Mouse (Mus musculus) cerebral cortex, adult 2 months (tissue): ENCODE results near the gene Nop9.

Source experiments
- WGBS: fragments of 180-500 bp; shearing (Covaris S2); methylation state at CpG from one replicate; pipeline ENCODE4 v1.1.7; 2018; 5-methylcytosine and 5-hydroxymethylcytosine counted together

The Nop9 gene

DNA sequence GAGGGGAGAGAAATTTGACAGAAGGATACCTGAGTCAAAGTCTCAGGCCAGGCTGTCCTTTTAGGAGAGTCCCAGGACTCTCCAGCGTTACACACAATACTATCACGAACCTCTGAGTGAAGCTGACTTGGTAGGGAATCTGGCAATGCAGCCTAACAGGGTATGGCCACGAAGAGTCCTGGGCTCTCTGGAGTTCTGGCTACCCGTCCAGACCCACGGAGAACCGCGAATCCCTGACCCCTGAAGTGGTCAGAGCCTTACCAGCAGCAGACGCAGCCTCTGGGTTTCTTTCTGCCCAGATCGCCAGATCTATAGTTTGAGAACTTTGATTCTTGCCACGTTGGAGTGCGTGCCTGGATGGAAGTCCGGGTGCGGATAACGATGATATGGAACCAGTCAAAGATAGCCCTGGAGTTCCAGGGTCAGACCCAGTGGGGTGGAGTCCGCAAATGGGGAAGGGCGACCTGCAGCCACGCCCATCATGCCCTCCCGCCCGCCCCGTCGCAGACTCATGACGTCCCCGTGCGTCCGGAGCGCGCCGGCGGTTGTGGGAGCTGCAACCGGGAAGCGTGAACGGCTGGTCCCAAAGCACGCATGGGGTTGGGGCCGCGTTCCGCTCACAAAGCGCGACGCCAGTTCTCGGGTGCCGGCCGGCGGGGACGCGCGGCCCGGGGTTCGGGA, at the start of gene Nop9, which contains the start of gene Dhrs1:
Nop9 (plus strand) TSS at position 514 of the 681 bp plus-strand sequence.
Dhrs1 (minus strand) TSS at position 511 of the 681 bp plus-strand sequence.
- WGBS: under 1% methylated on average over 47 of the region's 48 CpGs

GRCm38 (mm10) chr14:55697226-55697625, 48.3 kb upstream of the Nop9 start:
- WGBS: 74% methylated on average over 4 of the region's 4 CpGs

GRCm38 (mm10) chr14:55701131-55701530, 44.4 kb upstream of the Nop9 start:
- WGBS: 77% methylated on average over 9 of the region's 9 CpGs

DNA sequence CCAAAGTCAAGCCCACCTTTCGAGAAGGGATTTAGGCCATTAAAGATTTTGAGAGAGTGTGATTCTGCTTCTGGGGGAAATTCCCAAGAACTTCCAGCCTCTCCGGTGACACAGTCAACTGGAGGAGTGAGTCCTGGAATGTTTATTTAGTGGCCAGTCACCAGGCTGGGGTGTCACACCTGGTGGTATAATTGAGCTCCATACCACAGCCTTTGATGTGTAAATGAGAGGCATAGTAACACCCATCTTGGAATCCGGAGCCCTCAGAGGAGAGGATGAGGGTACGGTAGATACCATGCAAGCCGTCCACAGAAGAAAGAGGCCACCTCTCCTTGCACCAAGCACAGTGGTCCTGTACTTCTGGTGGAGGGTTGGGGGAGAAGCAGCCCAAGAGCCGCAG, 42.7 kb upstream of the Nop9 start:
- 80% methylated on average over 6 of the region's 6 CpGs for WGBS

- 92% methylated on average over 8 of the region's 8 CpGs for WGBS
Observed at GRCm38 (mm10) chr14:55706051-55706600, 39.4 kb upstream of the Nop9 start.

- 88% methylated on average over 5 of the region's 5 CpGs for WGBS
Observed at GRCm38 (mm10) chr14:55707397-55707796, 38.1 kb upstream of the Nop9 start.

GRCm38 (mm10) chr14:55709509-55709908, 36.0 kb upstream of the Nop9 start:
- 94% methylated on average over 4 of the region's 4 CpGs for WGBS

DNA sequence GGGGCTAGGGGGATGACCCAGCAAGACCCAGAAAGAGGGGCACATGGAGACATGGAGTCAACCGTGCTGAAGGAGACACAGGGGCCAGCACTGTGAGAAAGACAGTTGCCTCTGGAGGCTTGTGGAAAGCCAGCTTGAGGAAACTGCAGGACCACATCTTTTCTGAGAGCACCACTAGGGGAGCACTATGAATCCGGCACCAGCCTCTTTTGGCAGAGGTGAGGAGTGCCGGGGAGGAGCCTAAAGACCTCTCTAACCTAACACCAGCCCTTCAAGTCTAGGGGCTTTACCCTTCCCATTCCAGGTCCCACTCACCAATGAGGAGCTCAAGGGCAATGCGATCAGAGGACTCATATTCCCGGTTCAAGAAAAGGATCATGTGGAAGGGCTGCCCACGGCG, 33.7 kb upstream of the Nop9 start:
- 90% methylated on average over 7 of the region's 7 CpGs for WGBS

DNA sequence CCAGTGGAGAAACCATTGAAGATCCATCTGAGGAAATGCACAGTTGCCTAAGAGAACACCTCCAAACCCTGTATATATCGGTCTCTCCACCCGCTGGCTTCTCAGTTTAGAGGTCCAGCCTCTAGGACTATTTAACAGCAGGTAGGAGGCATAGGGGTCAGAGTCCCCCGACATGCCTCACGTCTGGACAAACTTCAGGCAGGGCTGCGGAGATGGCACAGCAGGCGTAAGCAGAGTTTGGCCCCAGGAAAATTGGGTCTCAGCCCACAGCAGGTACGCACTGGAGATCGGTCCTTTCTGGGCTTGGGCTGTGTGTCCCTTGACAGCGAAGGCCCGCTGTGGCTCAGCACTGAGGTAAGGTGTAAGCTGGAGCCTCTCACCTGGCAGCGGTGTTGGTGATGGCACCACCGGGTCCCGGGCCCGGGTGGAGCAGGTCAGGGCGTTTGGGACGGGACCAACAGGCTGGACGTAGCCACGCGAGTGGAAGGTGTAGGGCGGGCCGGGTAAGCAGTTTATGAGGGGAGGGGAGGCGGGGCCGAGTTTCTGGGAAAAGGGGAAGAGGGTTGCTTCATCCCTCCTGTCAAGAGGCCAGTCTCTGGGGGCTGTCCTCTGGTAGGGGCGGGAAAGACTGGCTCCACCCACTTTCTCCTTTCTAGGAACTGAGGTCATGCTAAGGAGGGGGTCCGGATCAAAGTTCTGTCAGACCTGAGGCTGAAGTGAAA, 32.3 kb upstream of the Nop9 start:
- 25% methylated on average over 25 of the region's 25 CpGs for WGBS

GRCm38 (mm10) chr14:55713729-55714122, 31.8 kb upstream of the Nop9 start, which contains the start of gene Tgm1:
TSS of gene Tgm1 (minus strand) at chr14:55713926.
- WGBS: 48% methylated on average over 4 of the region's 4 CpGs

DNA sequence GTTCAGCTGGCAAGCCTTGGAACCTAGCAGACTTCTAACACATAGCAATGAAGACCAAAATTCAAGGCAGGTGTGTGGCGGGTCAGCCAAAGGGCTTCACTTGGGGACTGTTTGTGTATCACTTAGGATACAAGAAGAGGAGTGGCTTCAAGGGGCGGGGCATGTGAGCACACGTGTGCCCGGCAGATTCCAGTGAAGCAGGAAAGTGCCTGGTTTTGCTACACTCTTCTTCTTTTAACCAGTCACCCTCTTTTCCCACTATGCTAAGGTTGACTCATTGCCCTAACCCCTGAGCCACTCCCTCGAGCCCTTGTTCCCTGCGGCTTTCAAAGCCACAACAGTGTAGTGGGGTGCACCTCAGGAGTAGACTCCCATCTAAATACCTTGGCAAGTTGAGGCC, 30.6 kb upstream of the Nop9 start:
- WGBS: 51% methylated on average over 6 of the region's 6 CpGs

- WGBS: 97% methylated on average over 6 of the region's 6 CpGs
Observed at GRCm38 (mm10) chr14:55716271-55716670, 29.2 kb upstream of the Nop9 start.

- 81% methylated on average over 8 of the region's 8 CpGs for WGBS
Observed at GRCm38 (mm10) chr14:55716884-55717283, 28.6 kb upstream of the Nop9 start.

- 78% methylated on average over 6 of the region's 6 CpGs for WGBS
Observed at GRCm38 (mm10) chr14:55719737-55720136, 25.8 kb upstream of the Nop9 start.

GRCm38 (mm10) chr14:55720666-55721065, 24.8 kb upstream of the Nop9 start:
- WGBS: 91% methylated on average over 12 of the region's 12 CpGs

- WGBS: 78% methylated on average over 6 of the region's 6 CpGs
Observed at GRCm38 (mm10) chr14:55721076-55721475, 24.4 kb upstream of the Nop9 start.

- WGBS: under 1% methylated on average over 50 of the region's 50 CpGs
Observed at GRCm38 (mm10) chr14:55721700-55722437, 23.6 kb upstream of the Nop9 start, which contains the start of gene Rabggta. TSS of gene Rabggta (minus strand) at chr14:55722263.

GRCm38 (mm10) chr14:55722438-55722945, 23.0 kb upstream of the Nop9 start:
- 32% methylated on average over 8 of the region's 8 CpGs for WGBS

DNA sequence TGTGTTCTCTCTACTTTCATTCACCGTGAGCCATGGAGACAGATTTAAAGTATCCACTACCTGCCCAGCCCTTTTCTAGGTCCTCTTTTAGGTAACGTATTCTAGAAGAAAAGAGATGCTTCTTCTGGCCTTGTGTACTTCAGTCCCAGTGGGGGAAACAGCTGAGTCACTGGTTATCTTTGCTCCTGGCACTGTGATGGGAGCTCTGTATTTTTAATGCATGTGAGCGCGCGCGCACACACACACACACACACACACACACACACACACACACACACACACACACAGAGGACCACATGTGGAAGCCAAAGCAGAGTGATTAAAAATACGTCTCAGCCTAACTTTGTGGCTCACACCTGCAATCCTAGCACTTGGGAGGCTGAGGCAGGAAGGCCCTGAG, 22.1 kb upstream of the Nop9 start:
- WGBS: 77% methylated on average over 7 of the region's 7 CpGs

DNA sequence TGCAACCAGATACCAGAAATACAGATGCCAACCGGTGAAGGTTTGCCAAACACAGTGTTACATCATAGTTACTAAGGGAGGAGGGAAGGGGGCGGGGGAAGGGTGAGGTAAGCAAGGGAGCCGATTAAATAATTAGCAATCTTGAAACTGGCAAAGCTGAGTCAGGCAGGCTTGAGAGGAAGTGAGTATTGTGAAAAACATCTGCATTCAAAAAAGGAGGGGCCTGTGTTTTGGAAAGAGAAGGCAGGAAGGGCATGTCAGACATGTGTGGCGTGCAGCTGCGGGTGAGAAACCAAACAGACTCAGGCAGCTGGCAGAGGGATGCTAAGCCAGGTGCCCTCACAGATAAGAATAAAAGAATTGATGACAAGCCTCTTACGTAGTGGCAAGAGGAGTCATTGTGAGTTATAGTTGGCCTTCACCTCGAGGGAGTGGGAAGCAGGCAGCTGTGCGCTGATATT, 21.1 kb upstream of the Nop9 start:
- 55% methylated on average over 8 of the region's 8 CpGs for WGBS

DNA sequence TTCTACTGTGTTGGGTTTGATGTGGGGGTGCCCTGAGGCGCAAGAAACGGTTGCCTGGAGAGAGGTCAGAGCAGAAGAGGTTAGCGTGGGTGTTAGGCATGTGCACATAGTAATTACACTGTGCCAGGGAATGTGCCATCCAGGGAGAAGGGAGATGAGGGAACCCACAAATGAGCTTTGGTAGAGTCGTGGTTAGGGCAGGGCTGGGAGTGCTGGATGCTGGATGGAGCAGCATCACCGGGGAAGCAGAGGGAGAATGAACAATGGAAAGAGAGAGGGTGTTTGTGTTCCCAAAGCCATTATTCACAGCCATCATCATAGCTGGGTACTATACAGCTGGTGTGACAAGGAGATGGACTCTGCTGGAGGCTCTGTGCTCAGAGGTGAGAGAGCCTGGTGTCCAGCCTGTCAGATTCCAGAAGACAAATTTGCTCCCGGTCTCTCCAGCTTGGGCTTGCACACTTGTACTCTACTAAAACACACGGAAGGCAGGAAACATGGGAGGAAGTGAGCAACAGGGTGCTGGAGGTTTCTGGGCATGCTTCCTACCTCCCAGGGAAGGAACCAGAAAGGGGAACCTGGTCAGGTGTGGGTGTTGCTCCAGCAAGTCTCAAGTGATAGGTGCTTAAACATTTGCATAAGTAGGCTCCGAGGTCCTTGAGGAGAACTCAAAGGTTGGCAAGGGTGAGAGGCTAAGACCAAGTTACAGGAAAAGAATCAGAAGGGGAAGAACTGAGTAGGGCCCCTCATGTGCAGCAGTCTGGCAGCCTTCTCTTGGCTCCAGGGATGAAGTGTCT, 17.4 kb upstream of the Nop9 start:
- WGBS: 67% methylated on average over 8 of the region's 8 CpGs
